Comparison of ENCODE assay signal across 31 mouse cellular contexts in the genomic region with DNA sequence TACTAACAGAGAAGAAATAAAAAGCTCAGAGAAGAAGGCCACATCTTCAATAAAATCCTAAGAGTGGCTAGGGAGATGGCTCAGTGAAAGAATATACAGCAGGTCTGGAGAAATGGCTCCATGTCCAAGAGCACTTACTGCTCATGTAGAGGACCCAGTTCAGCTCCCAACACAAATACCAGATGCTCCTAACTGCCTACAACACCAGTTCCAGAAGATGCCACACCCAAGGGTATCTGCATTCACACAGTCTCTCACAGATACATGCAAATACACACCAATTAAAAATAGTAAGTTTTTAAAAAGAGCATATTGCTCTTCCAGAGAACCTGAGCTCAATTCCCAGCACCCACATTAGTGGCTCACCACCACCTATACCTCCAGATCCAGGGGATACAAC.
"Had no signal": no experiment of that assay in that cellular context is flagged by ENCODE, and none has a peak within 500 bp of the region (broad histone marks: within the 10 kb centered on the region; RNA-seq: fewer than 3 reads in every experiment).

No protein-coding gene starts in this region.

- H3K4me1 ChIP-seq: hindbrain, embryonic 10.5 days; hindbrain, embryonic 12.5 days; hindbrain, embryonic 13.5 days; hindbrain, embryonic 15.5 days; intestine, embryonic 15.5 days had no signal

- H3K27ac ChIP-seq: hindbrain, embryonic 10.5 days; hindbrain, embryonic 12.5 days; hindbrain, embryonic 13.5 days; hindbrain, embryonic 14.5 days; hindbrain, embryonic 15.5 days; hindbrain, postnatal 0 days; intestine, embryonic 15.5 days; kidney, embryonic 15.5 days; layer of hippocampus, adult 2 months had no signal

- H3K27me3 ChIP-seq: heart, embryonic 12.5 days; heart, embryonic 13.5 days; heart, embryonic 15.5 days; hindbrain, embryonic 12.5 days; hindbrain, embryonic 13.5 days; hindbrain, embryonic 15.5 days; intestine, embryonic 15.5 days; kidney, embryonic 15.5 days had no signal

- H3K4me2 ChIP-seq: heart, embryonic 11.5 days; heart, embryonic 12.5 days; heart, embryonic 13.5 days; heart, embryonic 15.5 days; hindbrain, embryonic 12.5 days; hindbrain, embryonic 13.5 days; hindbrain, embryonic 14.5 days; hindbrain, embryonic 15.5 days; intestine, embryonic 15.5 days; kidney, embryonic 15.5 days had no signal

- DNase-seq: heart, postnatal 10 days; heart, postnatal 14 days; heart, postnatal 36 days; kidney, adult 11 months; kidney, adult 18-20 months; kidney, adult 2 months; kidney, adult 8-10 months; kidney, postnatal 10 days; kidney, postnatal 14 days; kidney, postnatal 25 days; kidney, postnatal 4 days; layer of hippocampus, adult 9-11 months; layer of hippocampus, postnatal 36 days had no signal

- ATAC-seq: hindbrain, embryonic 16.5 days; hindbrain, postnatal 0 days; inflammation-experienced regulatory T-cells, adult 6 months; intestine, embryonic 15.5 days; intestine, embryonic 16.5 days; intestine, postnatal 0 days had no signal

- H3K4me3 ChIP-seq: heart, embryonic 10.5 days; heart, embryonic 12.5 days; heart, embryonic 13.5 days; heart, embryonic 15.5 days; hindbrain, embryonic 10.5 days; hindbrain, embryonic 12.5 days; hindbrain, embryonic 13.5 days; hindbrain, embryonic 15.5 days; intestine, embryonic 15.5 days; kidney, embryonic 15.5 days; layer of hippocampus, adult 2 months had no signal

- H3K9me3 ChIP-seq: heart, embryonic 10.5 days; heart, embryonic 13.5 days; heart, embryonic 15.5 days; hindbrain, embryonic 10.5 days; hindbrain, embryonic 12.5 days; hindbrain, embryonic 13.5 days; hindbrain, embryonic 15.5 days; intestine, embryonic 15.5 days; kidney, embryonic 15.5 days had no signal

- H3K9ac ChIP-seq: heart, embryonic 12.5 days; heart, embryonic 13.5 days; heart, embryonic 15.5 days; hindbrain, embryonic 12.5 days; hindbrain, embryonic 13.5 days; hindbrain, embryonic 14.5 days; hindbrain, embryonic 15.5 days; intestine, embryonic 15.5 days; kidney, embryonic 15.5 days had no signal
